Comparison of ENCODE assay signal across 8 mouse cellular contexts in the genomic region with DNA sequence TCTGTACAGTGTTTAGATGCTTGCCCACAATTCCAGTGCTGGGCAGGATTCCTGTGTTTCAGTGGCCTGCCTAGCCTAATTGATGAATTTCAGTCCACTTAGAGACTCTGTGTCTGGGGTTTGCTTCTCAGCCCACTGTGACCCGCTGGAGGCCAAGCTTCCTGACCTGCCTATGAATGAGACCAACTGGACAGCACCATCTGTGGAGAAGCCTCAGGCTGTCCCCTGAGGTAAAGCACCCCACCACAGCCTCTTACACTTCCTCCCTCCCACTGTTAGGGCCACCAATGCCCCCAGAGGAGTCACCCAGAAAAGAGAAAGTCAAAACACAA. TPM values are rescaled to one million over a fixed set of nuclear protein-coding genes. Genes with fewer than 3 reads are reported as not detected.
DNase-seq lines count a peak whose midpoint lies in the region; ATAC-seq and TF ChIP-seq lines count a peak whose summit lies in the region.

No protein-coding gene starts in this region.

- no peak for TF ChIP-seq POLR2A in kidney, adult 2 months (IDR thresholded peaks at IDR 0.05; ENCODE audit: low read depth, low read length)

- peak overlapping the region; percentile 39 for H3K4me2 ChIP-seq in hindbrain, embryonic 11.5 days (replicated peaks; ENCODE audit: low read depth, low read length)
- peak overlapping the region; percentile 50 for H3K4me2 ChIP-seq in midbrain, embryonic 11.5 days

- no peak for TF ChIP-seq CTCF in kidney, adult 2 months (conservative IDR thresholded peaks at IDR 0.05; ENCODE audit: insufficient read depth, insufficient read length, low read depth, low read length)

- H3K36me3 ChIP-seq in kidney, adult 2 months (ENCODE audit: control insufficient read depth, insufficient read depth, low read length): no peaks in the 10 kb centered on the region
- no peaks in the 10 kb centered on the region for H3K36me3 ChIP-seq in hindbrain, embryonic 11.5 days (ENCODE audit: control insufficient read depth, insufficient read depth, low read length)
- H3K36me3 ChIP-seq in midbrain, embryonic 11.5 days (ENCODE audit: control insufficient read depth, insufficient read depth, low read length): no peaks in the 10 kb centered on the region

- peak; percentile 54; the same call in 1 of the 2 replicates for ATAC-seq in hindbrain, embryonic 11.5 days (ENCODE audit: low FRiP score)
- peak; percentile 71 for ATAC-seq in midbrain, embryonic 11.5 days (ENCODE audit: low FRiP score)

- 0 out of 2 replicates have a peak overlapping the region, but pooled peaks have one; percentile 45 for H3K27ac ChIP-seq in kidney, adult 2 months (ENCODE audit: insufficient read depth, low read depth, low read length)
- H3K27ac ChIP-seq in brown adipose tissue, adult 24 weeks (replicated peaks; ENCODE audit: low read depth, low read length): 0 out of 2 replicates have a peak overlapping the region, but pooled peaks have one; percentile 35
- H3K27ac ChIP-seq in hindbrain, embryonic 11.5 days (ENCODE audit: low read depth, low read length): 0 out of 2 replicates have a peak overlapping the region, but pooled peaks have one; percentile 10
- H3K27ac ChIP-seq in midbrain, embryonic 11.5 days (ENCODE audit: low read depth, low read length): no peak overlapping the region

- intact Hi-C loops in gastrocnemius, postnatal 36 days (cut with DNase I): no loop called here

- no peaks in the 10 kb centered on the region for H3K4me1 ChIP-seq in kidney, adult 2 months (ENCODE audit: control insufficient read depth, insufficient read depth, low read length)
- H3K4me1 ChIP-seq in brown adipose tissue, adult 24 weeks (ENCODE audit: control insufficient read depth, insufficient read depth, insufficient read length, low read length): no peaks in the 10 kb centered on the region
- H3K4me1 ChIP-seq in hindbrain, embryonic 11.5 days (replicated peaks; ENCODE audit: control insufficient read depth, insufficient read depth, low read length): no peaks in the 10 kb centered on the region; the same call in 1 of the 2 replicates
- H3K4me1 ChIP-seq in midbrain, embryonic 11.5 days (ENCODE audit: control insufficient read depth, insufficient read depth, low read length): peaks cover 9% of the 10 kb centered on the region; the same call in 1 of the 2 replicates

- peak overlapping the region; percentile 37; the same call in 1 of the 2 replicates for H3K4me3 ChIP-seq in kidney, adult 2 months (ENCODE audit: insufficient read depth, low read depth, low read length)
- H3K4me3 ChIP-seq in brown adipose tissue, adult 24 weeks (ENCODE audit: insufficient read depth, low read depth, low read length): peak overlapping the region; percentile 48
- H3K4me3 ChIP-seq in hindbrain, embryonic 11.5 days (ENCODE audit: low read depth, low read length): peak overlapping the region; percentile 17
- H3K4me3 ChIP-seq in midbrain, embryonic 11.5 days (ENCODE audit: low read depth, low read length): peak overlapping the region; percentile 17; the same call in 1 of the 2 replicates

- no peaks in the 10 kb centered on the region for H3K27me3 ChIP-seq in kidney, adult 2 months (replicated peaks; ENCODE audit: control insufficient read depth, insufficient read depth, low read length)
- H3K27me3 ChIP-seq in hindbrain, embryonic 11.5 days (ENCODE audit: control insufficient read depth, insufficient read depth, low read length): 0 out of 2 replicates have a peak, but pooled peaks cover 2% of the 10 kb centered on the region
- H3K27me3 ChIP-seq in midbrain, embryonic 11.5 days (ENCODE audit: control insufficient read depth, insufficient read depth, low read length): no peaks in the 10 kb centered on the region

- no peaks in the 10 kb centered on the region for H3K9me3 ChIP-seq in hindbrain, embryonic 11.5 days (ENCODE audit: control insufficient read depth, low read length)
- H3K9me3 ChIP-seq in midbrain, embryonic 11.5 days (ENCODE audit: control insufficient read depth, low read length): no peaks in the 10 kb centered on the region; the same call in 1 of the 2 replicates

- H3K9ac ChIP-seq in hindbrain, embryonic 11.5 days (ENCODE audit: low read depth, low read length): peak overlapping the region; percentile 38; the same call in 1 of the 2 replicates
- peak overlapping the region; percentile 57 for H3K9ac ChIP-seq in midbrain, embryonic 11.5 days (ENCODE audit: low read length)

- no peak for DNase-seq in kidney, adult 2 months
- no peak for DNase-seq in kidney, adult 8-10 months
- DNase-seq in hindbrain, embryonic 11.5 days (ENCODE audit: low spot score): no peak
- no peak for DNase-seq in midbrain, embryonic 11.5 days (ENCODE audit: low spot score, missing footprints)
- DNase-seq in frontal cortex, adult 2 months (ENCODE audit: extremely low spot score in 1 of 2, low spot score in 1 of 2): no peak
- no peak for DNase-seq in gastrocnemius, postnatal 36 days
- DNase-seq in embryo, embryonic 9.5 days (ENCODE audit: extremely low spot score): no peak

- 17% methylated on average over 1 of the region's 1 CpGs for WGBS in kidney, adult 2 months
- 16% methylated on average over 1 of the region's 1 CpGs for WGBS in hindbrain, embryonic 11.5 days
- WGBS in midbrain, embryonic 11.5 days: 15% methylated on average over 1 of the region's 1 CpGs

RNA-seq across cellular contexts. Expression of a gene that starts 54.8 kb away (rescaled TPM):
- 5.1 and 5.9 TPM in 2 replicates for polyA plus RNA-seq in kidney, adult 2 months (2012; rRNA removed)
- not detected in 2 replicates for polyA plus RNA-seq in brown adipose tissue, adult 24 weeks (2012; ENCODE audit: insufficient read depth, insufficient read length, missing spikeins)
- 0.57 and 0.64 TPM in 2 replicates for polyA plus RNA-seq in hindbrain, embryonic 11.5 days (2014; fragmentation: Nextera tagmentation; extraction: Ambion mirVana)
- 0.57 and 0.60 TPM in 2 replicates for polyA plus RNA-seq in midbrain, embryonic 11.5 days (2014; fragmentation: Nextera tagmentation; extraction: Ambion mirVana)
- polyA plus RNA-seq in frontal cortex, adult 2 months (2012; rRNA removed): 0.30 and 0.67 TPM in 2 replicates
- total RNA-seq in gastrocnemius, postnatal 36 days (2021): under 1 TPM; 0.59 to 0.67 TPM

RNA-seq across cellular contexts. Expression of a gene that starts 55.1 kb away (rescaled TPM):
- polyA plus RNA-seq in kidney, adult 2 months (2012; rRNA removed): 4.7 and 5.8 TPM in 2 replicates
- polyA plus RNA-seq in brown adipose tissue, adult 24 weeks (2012; ENCODE audit: insufficient read depth, insufficient read length, missing spikeins): 3.2 and 5.9 TPM in 2 replicates
- polyA plus RNA-seq in hindbrain, embryonic 11.5 days (2014; fragmentation: Nextera tagmentation; extraction: Ambion mirVana): 51.7 and 65.0 TPM in 2 replicates
- 49.4 and 51.2 TPM in 2 replicates for polyA plus RNA-seq in midbrain, embryonic 11.5 days (2014; fragmentation: Nextera tagmentation; extraction: Ambion mirVana)
- polyA plus RNA-seq in frontal cortex, adult 2 months (2012; rRNA removed): 19.3 and 23.5 TPM in 2 replicates
- 1 to 10 TPM; 6.8 to 7.0 TPM for total RNA-seq in gastrocnemius, postnatal 36 days (2021)
